Mouse (Mus musculus) testis, adult 2 months (tissue): Measurements from ENCODE around the gene Rassf7. TPM values are rescaled to one million over a fixed set of nuclear protein-coding genes. Genes with fewer than 3 reads are reported as not detected.
A peak's percentile ranks its signal among the peaks of the same experiment; 100 is the strongest.

ENCODE experiments used
- H3K27ac ChIP-seq: fragments of 200-500 bp; 2 replicates; pipeline ENCODE4 v1.5.1; 2012; ENCODE audit warnings: low read depth, low read length; ENCODE audit not compliant: control insufficient read depth, insufficient read depth
- H3K27me3 ChIP-seq: fragments of 200-500 bp; 2 replicates; pipeline ENCODE4 v1.6.1; 2012; ENCODE audit warnings: mild to moderate bottlenecking, low read length, moderate library complexity; ENCODE audit not compliant: control insufficient read depth, insufficient read depth
- H3K36me3 ChIP-seq: fragments of 200-500 bp; 2 replicates; pipeline ENCODE4 v1.6.1; 2012; ENCODE audit warnings: mild to moderate bottlenecking, low read length; ENCODE audit not compliant: control insufficient read depth, insufficient read depth
- H3K4me1 ChIP-seq: fragments of 200-500 bp; 2 replicates; pipeline ENCODE4 v1.6.1; 2012; ENCODE audit warnings: low read length; ENCODE audit not compliant: control insufficient read depth, insufficient read depth
- H3K4me3 ChIP-seq: fragments of 200-500 bp; 2 replicates; pipeline ENCODE4 v1.5.1; 2012; ENCODE audit warnings: low read depth, mild to moderate bottlenecking, low read length, moderate library complexity, mixed read lengths; ENCODE audit not compliant: control insufficient read depth
- CTCF ChIP-seq: fragments of 200-500 bp; IDR thresholded peaks from 2 replicates; pipeline ENCODE4 v1.5.1; 2012; ENCODE audit warnings: low read depth, mild to moderate bottlenecking, inconsistent platforms, low read length, moderate library complexity; ENCODE audit not compliant: control insufficient read depth, insufficient read depth, insufficient replicate concordance
- POLR2A ChIP-seq: fragments of 200-500 bp; IDR thresholded peaks from 2 replicates; pipeline ENCODE4 v1.6.1; 2012; ENCODE audit warnings: low read depth, mild to moderate bottlenecking, inconsistent platforms, low read length, moderate library complexity; ENCODE audit not compliant: control insufficient read depth
- polyA plus RNA-seq: library from polyadenylated mRNA; depleted of rRNA; stranded (reverse); fragments of >200 nt; gene quantifications from 2 replicates; pipeline ENCODE4 v1.2.3, GENCODE M21; 2012

Gene Rassf7
- polyA plus RNA-seq, 1 experiment, result 33.5 TPM

GRCm38 (mm10) chr7:141218557-141219133 is 3.0 kb downstream of the Rassf7 start:
- H3K4me3 ChIP-seq, result no peak overlapping the region
- no peaks in the 10 kb centered on the region for H3K27me3 ChIP-seq
- H3K27ac ChIP-seq, result no peak overlapping the region
- no peak for TF ChIP-seq POLR2A
- TF ChIP-seq CTCF, result no peak
- no peaks in the 10 kb centered on the region for H3K36me3 ChIP-seq
- peaks cover 39% of the 10 kb centered on the region for H3K4me1 ChIP-seq

DNA sequence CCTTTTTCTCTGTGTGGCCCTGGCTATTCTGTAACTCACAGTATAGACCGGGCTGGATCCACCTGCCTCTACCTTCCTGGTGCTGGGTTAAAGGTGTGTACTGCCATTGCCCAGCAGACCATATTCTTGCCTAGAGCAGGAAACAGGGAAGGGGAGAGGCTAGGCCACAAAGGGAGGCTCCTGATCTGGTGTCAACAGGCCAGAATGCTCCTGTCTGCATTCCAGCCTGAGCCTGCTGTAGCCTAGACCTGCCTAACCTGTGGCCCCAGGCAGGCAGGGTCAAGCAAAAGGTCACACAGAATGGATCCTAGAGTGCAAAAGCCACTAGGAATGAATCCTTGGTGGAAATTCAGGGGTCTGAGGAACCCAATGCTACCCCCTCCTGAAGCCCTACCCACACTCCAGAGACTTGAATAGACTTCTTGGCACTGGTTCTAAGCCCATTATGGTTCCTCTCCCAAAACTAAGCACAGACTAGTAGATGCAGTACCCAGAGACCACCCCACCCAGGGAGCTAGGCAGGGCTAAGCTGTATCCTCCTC is 4.0 kb downstream of the Rassf7 start:
- no peaks in the 10 kb centered on the region for H3K27me3 ChIP-seq
- no peak overlapping the region for H3K4me3 ChIP-seq
- no peaks in the 10 kb centered on the region for H3K36me3 ChIP-seq
- peaks cover 39% of the 10 kb centered on the region for H3K4me1 ChIP-seq
- no peak for TF ChIP-seq CTCF
- no peak for TF ChIP-seq POLR2A
- no peak overlapping the region for H3K27ac ChIP-seq

DNA sequence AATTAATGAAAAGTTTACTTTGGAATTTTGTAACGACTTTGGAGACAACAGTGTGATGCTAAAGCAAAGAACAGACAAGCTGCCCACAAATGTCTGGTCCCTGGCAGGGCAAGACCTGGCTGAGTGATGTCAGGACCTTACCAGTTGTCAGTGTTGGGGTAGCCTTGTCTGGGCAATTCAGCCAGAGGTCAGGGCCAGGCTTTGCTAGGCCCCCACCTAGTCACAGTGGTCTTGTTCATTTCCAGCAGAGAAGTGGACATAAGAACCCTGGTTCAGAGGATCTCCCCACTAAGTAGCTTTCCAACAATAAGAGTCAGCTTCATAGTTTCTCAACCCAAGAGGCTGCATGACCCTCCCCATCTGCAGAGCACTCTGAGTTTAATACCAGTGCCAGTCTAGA is 4.7 kb downstream of the Rassf7 start:
- no peaks in the 10 kb centered on the region for H3K27me3 ChIP-seq
- TF ChIP-seq CTCF (no peak), POLR2A (no peak)
- H3K4me3 ChIP-seq, result no peak overlapping the region
- H3K36me3 ChIP-seq, result no peaks in the 10 kb centered on the region
- H3K4me1 ChIP-seq, result peaks cover 32% of the 10 kb centered on the region
- no peak overlapping the region for H3K27ac ChIP-seq

DNA sequence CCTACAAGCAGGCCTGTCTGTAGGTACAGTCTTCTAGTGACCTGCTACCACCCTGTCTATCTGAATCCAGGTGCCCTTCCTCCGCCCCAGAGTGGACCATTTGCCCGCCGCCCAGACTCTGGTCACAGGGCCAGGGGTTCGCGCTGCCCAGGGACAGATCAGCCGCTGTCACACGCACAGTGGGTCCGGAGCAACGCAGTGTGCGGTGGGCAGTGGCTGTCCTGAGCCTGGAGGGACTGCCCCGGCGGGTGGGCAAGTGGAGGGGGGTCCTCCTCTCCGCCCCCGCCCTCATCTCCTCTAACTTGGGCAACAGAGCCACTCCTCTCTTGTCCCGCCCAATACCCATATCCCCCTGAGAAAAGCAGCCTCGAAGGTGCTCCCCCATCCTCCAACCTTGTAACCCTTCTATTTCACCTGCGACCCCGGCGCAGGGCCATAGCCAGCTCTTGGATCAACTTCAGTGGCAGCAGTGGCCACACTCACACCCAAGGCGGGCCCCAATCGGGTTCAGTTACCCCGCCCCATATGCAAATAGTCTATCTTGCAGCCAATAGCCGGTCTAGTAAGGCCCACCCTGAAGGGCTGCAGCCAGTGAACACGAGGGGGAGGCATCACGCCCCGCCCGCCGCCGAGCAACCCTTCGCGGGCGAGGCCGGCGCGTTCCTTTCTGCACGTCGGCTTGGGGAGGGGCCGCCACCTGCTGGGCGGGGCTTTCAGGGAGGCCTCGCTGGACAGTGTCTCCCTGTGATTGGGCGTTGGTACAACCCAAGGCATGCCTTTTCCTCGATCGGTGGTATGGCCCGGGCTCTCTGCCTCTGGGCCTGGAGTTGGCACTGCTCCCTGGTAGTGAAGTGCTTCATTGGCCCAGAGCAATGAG is 5.8 kb downstream of the Rassf7 start:
- Histone ChIP-seq H3K27me3 (no peaks in the 10 kb centered on the region), H3K4me3 (peak overlapping the region; percentile 50), H3K4me1 (peaks cover 24% of the 10 kb centered on the region), H3K36me3 (no peaks in the 10 kb centered on the region), H3K27ac (peak overlapping the region; percentile 50; the same call in 1 of the 2 replicates)
- TF ChIP-seq CTCF, result no peak
- TF ChIP-seq POLR2A, result peak; percentile 17; the same call in 1 of the 2 replicates

- Histone ChIP-seq H3K36me3 (no peaks in the 10 kb centered on the region), H3K4me1 (peaks cover 20% of the 10 kb centered on the region), H3K4me3 (peak overlapping the region; percentile 50), H3K27me3 (no peaks in the 10 kb centered on the region), H3K27ac (peak overlapping the region; percentile 50; the same call in 1 of the 2 replicates)
- TF ChIP-seq POLR2A (no peak), CTCF (no peak)
Observed at GRCm38 (mm10) chr7:141222126-141222467, 6.4 kb downstream of the Rassf7 start.

DNA sequence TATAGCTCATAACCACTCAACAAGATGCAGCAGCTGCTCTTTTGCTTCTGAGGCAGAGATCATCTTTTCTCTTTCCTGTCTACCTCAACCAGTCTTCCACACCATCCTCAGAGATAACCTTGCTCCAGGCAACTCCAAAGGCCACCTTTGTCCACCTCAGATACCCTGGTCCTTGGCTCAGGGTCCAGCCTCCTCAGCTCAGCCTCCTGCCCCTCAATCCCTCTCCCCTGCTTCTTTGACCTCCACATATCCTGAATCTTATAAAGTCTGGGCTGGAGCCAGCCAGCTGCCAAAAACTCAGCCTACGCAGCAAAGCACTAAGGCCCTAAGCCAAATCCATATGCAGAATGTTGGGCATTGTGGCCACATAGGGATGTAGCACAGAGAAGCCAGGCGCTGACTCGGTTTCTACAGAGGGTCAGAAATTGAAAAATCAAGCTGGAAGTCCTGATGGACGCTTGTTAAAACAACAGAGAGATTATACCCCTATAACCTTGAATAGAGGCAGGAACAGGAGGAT is 7.1 kb downstream of the Rassf7 start:
- no peaks in the 10 kb centered on the region for H3K27me3 ChIP-seq
- no peak overlapping the region for H3K4me3 ChIP-seq
- peak overlapping the region; percentile 44 for H3K27ac ChIP-seq
- no peak for TF ChIP-seq CTCF
- TF ChIP-seq POLR2A, result no peak
- peaks cover 20% of the 10 kb centered on the region for H3K4me1 ChIP-seq
- no peaks in the 10 kb centered on the region for H3K36me3 ChIP-seq

DNA sequence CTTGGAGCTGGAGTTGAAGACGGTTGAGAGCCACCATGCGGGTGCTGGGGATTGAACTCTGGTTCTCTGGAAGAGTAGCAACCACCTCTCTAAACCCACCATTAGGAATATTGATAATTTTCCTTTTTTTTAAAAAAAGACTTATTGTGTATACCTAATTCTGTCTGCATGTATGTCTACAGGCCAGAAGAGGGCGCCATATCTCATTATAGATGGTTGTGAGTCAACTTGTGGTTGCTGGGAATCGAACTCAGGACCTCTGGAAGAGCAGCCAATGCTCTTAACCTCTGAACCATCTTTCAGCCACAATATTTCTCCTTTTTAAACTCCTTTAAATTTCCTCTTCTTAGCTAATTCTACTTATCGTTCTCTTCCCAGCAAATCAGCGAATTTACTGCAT is 10.9 kb downstream of the Rassf7 start:
- Histone ChIP-seq H3K27me3 (no peaks in the 10 kb centered on the region), H3K36me3 (no peaks in the 10 kb centered on the region), H3K4me1 (peaks cover 17% of the 10 kb centered on the region), H3K4me3 (no peak overlapping the region), H3K27ac (no peak overlapping the region)
- no peak for TF ChIP-seq POLR2A
